ENCODE assay signal across 23 mouse cellular contexts in genomic region chr6:31268057-31268456, GRCm38 (mm10).
A peak's percentile ranks its signal among the peaks of the same experiment; 100 is the strongest.
DNase-seq lines count a peak whose midpoint lies in the region; ATAC-seq and TF ChIP-seq lines count a peak whose summit lies in the region.
"Had no signal": no experiment of that assay in that cellular context is flagged by ENCODE, and none has a peak within 500 bp of the region (broad histone marks: within the 10 kb centered on the region; RNA-seq: fewer than 3 reads in every experiment).

No protein-coding gene starts in this region.

- TF ChIP-seq EP300 in stomach, postnatal 0 days (optimal IDR thresholded peaks at IDR 0.05) = no peak

- no peak for TF ChIP-seq CTCF in stomach, postnatal 0 days (IDR thresholded peaks at IDR 0.05; ENCODE audit: low read depth)

- no peak overlapping the region for H3K27ac ChIP-seq in embryonic facial prominence, embryonic 14.5 days (replicated peaks; ENCODE audit: low read depth, low read length)
- no peak overlapping the region for H3K27ac ChIP-seq in embryonic facial prominence, embryonic 10.5 days (replicated peaks)
- H3K27ac ChIP-seq in stomach, postnatal 0 days (replicated peaks) = no peak overlapping the region
- H3K27ac ChIP-seq: embryonic facial prominence, embryonic 13.5 days; forebrain, embryonic 13.5 days; forebrain, embryonic 15.5 days had no signal

- no peak for ATAC-seq in embryonic facial prominence, embryonic 14.5 days (ENCODE audit: low read depth)
- ATAC-seq in stomach, postnatal 0 days (ENCODE audit: low FRiP score, low TSS enrichment) = peak; percentile 86
- ATAC-seq: CD4-positive, CD25-positive, alpha-beta regulatory T cell, adult 4 months; forebrain, embryonic 13.5 days; forebrain, embryonic 15.5 days; forebrain, postnatal 0 days had no signal

- no peaks in the 10 kb centered on the region for H3K27me3 ChIP-seq in embryonic facial prominence, embryonic 14.5 days (replicated peaks; ENCODE audit: control insufficient read depth, insufficient read depth, low read length)
- no peaks in the 10 kb centered on the region for H3K27me3 ChIP-seq in embryonic facial prominence, embryonic 10.5 days (replicated peaks; ENCODE audit: low read depth, poor library complexity, severe bottlenecking)
- no peaks in the 10 kb centered on the region for H3K27me3 ChIP-seq in stomach, postnatal 0 days (ENCODE audit: control insufficient read depth, insufficient read depth, low read length)
- H3K27me3 ChIP-seq: CH12.LX; embryonic facial prominence, embryonic 13.5 days; forebrain, embryonic 13.5 days; forebrain, embryonic 15.5 days had no signal

- no peaks in the 10 kb centered on the region for H3K4me1 ChIP-seq in embryonic facial prominence, embryonic 14.5 days (ENCODE audit: control insufficient read depth, insufficient read depth, low read length)
- H3K4me1 ChIP-seq in embryonic facial prominence, embryonic 10.5 days = peaks cover 2% of the 10 kb centered on the region; the same call in 1 of the 2 replicates
- no peaks in the 10 kb centered on the region for H3K4me1 ChIP-seq in stomach, postnatal 0 days (replicated peaks; ENCODE audit: control insufficient read depth, insufficient read depth)
- H3K4me1 ChIP-seq: embryonic facial prominence, embryonic 13.5 days; forebrain, embryonic 13.5 days; forebrain, embryonic 15.5 days had no signal

- peak; percentile 19 for DNase-seq in embryonic facial prominence, embryonic 14.5 days (ENCODE audit: low spot score)
- no peak for DNase-seq in embryonic facial prominence, embryonic 10.5 days (ENCODE audit: low spot score)
- DNase-seq in urinary bladder, adult 18-20 months (ENCODE audit: low spot score in 2 of 2) = peak; percentile 47 to 71
- DNase-seq in urinary bladder, adult 2 months (ENCODE audit: low spot score) = no peak
- DNase-seq in urinary bladder, postnatal 36 days (ENCODE audit: low spot score in 2 of 2) = peak; percentile 56 to 63
- no peak for DNase-seq in urinary bladder, postnatal 4 days (ENCODE audit: low spot score in 2 of 2)
- peak; percentile 41 for DNase-seq in stomach, postnatal 0 days (ENCODE audit: low spot score)
- no peak for DNase-seq in adrenal gland, postnatal 25 days
- DNase-seq: adrenal gland, adult 2 months; adrenal gland, postnatal 10 days; adrenal gland, postnatal 36 days; B cell, adult 2 months; cerebellum, adult 11-12 months; cerebellum, adult 2 months; cerebellum, adult 9-10 months; cerebellum, postnatal 10 days; cerebellum, postnatal 25 days; forebrain, postnatal 0 days had no signal

- no peaks in the 10 kb centered on the region for H3K9me3 ChIP-seq in embryonic facial prominence, embryonic 14.5 days (ENCODE audit: control insufficient read depth, low read length)
- no peaks in the 10 kb centered on the region for H3K9me3 ChIP-seq in embryonic facial prominence, embryonic 10.5 days
- no peaks in the 10 kb centered on the region for H3K9me3 ChIP-seq in stomach, postnatal 0 days (ENCODE audit: control insufficient read depth, low read length)
- H3K9me3 ChIP-seq: embryonic facial prominence, embryonic 13.5 days; forebrain, embryonic 13.5 days; forebrain, embryonic 15.5 days had no signal

- WGBS in embryonic facial prominence, embryonic 14.5 days = 52% methylated on average over 2 of the region's 2 CpGs
- WGBS in embryonic facial prominence, embryonic 10.5 days = 67% methylated on average over 2 of the region's 2 CpGs
- 35% methylated on average over 2 of the region's 2 CpGs for WGBS in stomach, postnatal 0 days

- H3K9ac ChIP-seq in embryonic facial prominence, embryonic 14.5 days (ENCODE audit: low read depth, low read length) = no peak overlapping the region
- no peak overlapping the region for H3K9ac ChIP-seq in stomach, postnatal 0 days (ENCODE audit: low read length)
- H3K9ac ChIP-seq: embryonic facial prominence, embryonic 13.5 days; forebrain, embryonic 13.5 days; forebrain, embryonic 15.5 days; forebrain, postnatal 0 days had no signal

- H3K4me2 ChIP-seq in embryonic facial prominence, embryonic 14.5 days (ENCODE audit: low read depth, low read length) = no peak overlapping the region
- H3K4me2 ChIP-seq in stomach, postnatal 0 days (replicated peaks; ENCODE audit: low read depth) = no peak overlapping the region
- H3K4me2 ChIP-seq: embryonic facial prominence, embryonic 13.5 days; forebrain, embryonic 13.5 days; forebrain, embryonic 15.5 days had no signal

- H3K36me3 ChIP-seq in embryonic facial prominence, embryonic 14.5 days (ENCODE audit: control insufficient read depth, insufficient read depth, low read length) = no peaks in the 10 kb centered on the region
- no peaks in the 10 kb centered on the region for H3K36me3 ChIP-seq in embryonic facial prominence, embryonic 10.5 days (replicated peaks)
- H3K36me3 ChIP-seq in stomach, postnatal 0 days (ENCODE audit: control insufficient read depth, insufficient read depth, low read length) = no peaks in the 10 kb centered on the region
- H3K36me3 ChIP-seq: embryonic facial prominence, embryonic 13.5 days; forebrain, embryonic 15.5 days had no signal

- H3K4me3 ChIP-seq in embryonic facial prominence, embryonic 14.5 days (ENCODE audit: low read depth, low read length) = no peak overlapping the region
- H3K4me3 ChIP-seq in embryonic facial prominence, embryonic 10.5 days = no peak overlapping the region
- no peak overlapping the region for H3K4me3 ChIP-seq in stomach, postnatal 0 days (ENCODE audit: low read depth, low read length)
- H3K4me3 ChIP-seq: embryonic facial prominence, embryonic 13.5 days; forebrain, embryonic 13.5 days; forebrain, embryonic 15.5 days had no signal

Comparison
In these comparisons a context has a peak if more than half of its experiments do, and no peak if none do; other contexts are left out.
1. DNase-seq: peak in embryonic facial prominence, embryonic 14.5 days (single experiment), urinary bladder, adult 18-20 months (2 of 2), urinary bladder, postnatal 36 days (2 of 2) and stomach, postnatal 0 days (single experiment); none in embryonic facial prominence, embryonic 10.5 days (single experiment), urinary bladder, adult 2 months (single experiment), urinary bladder, postnatal 4 days (0 of 2) and adrenal gland, postnatal 25 days (single experiment).